Mouse (Mus musculus) limb, embryonic 11.5 days (tissue): ENCODE results near the gene Ntrk2. TPM values are rescaled to one million over a fixed set of nuclear protein-coding genes. Genes with fewer than 3 reads are reported as not detected.
A peak's percentile ranks its signal among the peaks of the same experiment; 100 is the strongest.

Source experiments
- ATAC-seq: fragments of 200-750 bp; cut with Nextera tagmentation; 2 replicates; pipeline ENCODE4 v1.8.0; 2017; ENCODE audit warnings: low read depth; ENCODE audit not compliant: insufficient number of reproducible peaks, low FRiP score, low TSS enrichment
- DNase-seq: peaks from one replicate; pipeline ENCODE4 v3.0.0-alpha.2; 2015; ENCODE audit warnings: low spot score
- H3K27ac ChIP-seq: fragments of 300-500 bp; sonication (generic); replicated peaks from 2 replicates; pipeline ENCODE4 v1.5.1; 2014; ENCODE audit warnings: low read depth, mild to moderate bottlenecking, low read length
- H3K27me3 ChIP-seq: fragments of 300-500 bp; sonication (generic); 2 replicates; pipeline ENCODE4 v1.6.1; 2014; ENCODE audit warnings: mild to moderate bottlenecking, low read length, mixed read lengths; ENCODE audit not compliant: control insufficient read depth, insufficient read depth
- H3K36me3 ChIP-seq: fragments of 300-500 bp; sonication (generic); 2 replicates; pipeline ENCODE4 v1.6.1; 2014; ENCODE audit warnings: mild to moderate bottlenecking, low read length, moderate library complexity, mixed read lengths; ENCODE audit not compliant: control insufficient read depth, insufficient read depth
- H3K4me1 ChIP-seq: fragments of 300-500 bp; sonication (generic); 2 replicates; pipeline ENCODE4 v1.6.1; 2014; ENCODE audit warnings: low read length, mixed read lengths; ENCODE audit not compliant: control insufficient read depth, insufficient read depth
- H3K4me2 ChIP-seq: fragments of 300-500 bp; sonication (generic); 2 replicates; pipeline ENCODE4 v1.6.1; 2014; ENCODE audit warnings: low read depth, mild to moderate bottlenecking, moderate library complexity; ENCODE audit not compliant: severe bottlenecking
- H3K4me3 ChIP-seq: fragments of 300-500 bp; sonication (generic); 2 replicates; pipeline ENCODE4 v1.5.1; 2014; ENCODE audit warnings: low read depth, low read length
- H3K9ac ChIP-seq: fragments of 300-500 bp; sonication (generic); 2 replicates; pipeline ENCODE4 v1.6.1; 2014; ENCODE audit warnings: mild to moderate bottlenecking, low read length
- H3K9me3 ChIP-seq: fragments of 300-500 bp; sonication (generic); 2 replicates; pipeline ENCODE4 v1.6.1; 2016; ENCODE audit warnings: low read length; ENCODE audit not compliant: control insufficient read depth
- WGBS: fragments of 180-500 bp; shearing (Covaris S2); extraction: QIAGEN DNeasy Blood & Tissue Kit; methylation state at CpG from one replicate; pipeline ENCODE4 v1.1.7; 2014; 5-methylcytosine and 5-hydroxymethylcytosine counted together
- polyA plus RNA-seq: library from polyadenylated mRNA; unstranded; fragments of >200 nt; fragmentation: Nextera tagmentation; extraction: Ambion mirVana; gene quantifications from 2 replicates; pipeline ENCODE4 v1.2.1, GENCODE M21; 2014

Gene Ntrk2
- polyA plus RNA-seq, 1 experiment from 2014 or later = 5.6 TPM

DNA sequence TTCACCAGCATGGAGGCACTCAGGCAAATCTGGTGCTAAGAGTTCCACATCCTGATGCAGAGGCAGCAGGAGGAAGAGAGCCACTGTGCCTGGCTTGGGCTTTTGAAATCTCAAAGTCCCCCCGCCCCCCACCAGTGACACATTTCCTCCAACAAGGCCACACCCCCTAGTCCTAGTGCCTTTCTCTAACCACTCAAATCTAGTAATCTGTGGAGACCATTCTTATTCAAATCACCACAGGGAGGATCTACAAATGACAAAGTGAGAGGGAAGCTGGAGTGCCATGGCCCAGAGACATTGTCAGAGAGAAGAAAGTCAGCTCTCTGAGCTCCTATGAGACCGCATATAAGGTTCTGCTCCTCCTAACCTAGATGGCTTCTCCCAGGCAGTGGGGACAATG lies 105.6 kb downstream of the Ntrk2 start:
- Histone ChIP-seq H3K4me1 (0 out of 2 replicates have a peak, but pooled peaks cover 2% of the 10 kb centered on the region), H3K9me3 (no peaks in the 10 kb centered on the region), H3K4me3 (no peak overlapping the region), H3K36me3 (no peaks in the 10 kb centered on the region), H3K9ac (no peak overlapping the region), H3K4me2 (no peak overlapping the region), H3K27me3 (no peaks in the 10 kb centered on the region), H3K27ac (no peak overlapping the region)
- DNase-seq (no peak), ATAC-seq (no peak)
- 91% methylated on average over 2 of the region's 2 CpGs for WGBS

DNA sequence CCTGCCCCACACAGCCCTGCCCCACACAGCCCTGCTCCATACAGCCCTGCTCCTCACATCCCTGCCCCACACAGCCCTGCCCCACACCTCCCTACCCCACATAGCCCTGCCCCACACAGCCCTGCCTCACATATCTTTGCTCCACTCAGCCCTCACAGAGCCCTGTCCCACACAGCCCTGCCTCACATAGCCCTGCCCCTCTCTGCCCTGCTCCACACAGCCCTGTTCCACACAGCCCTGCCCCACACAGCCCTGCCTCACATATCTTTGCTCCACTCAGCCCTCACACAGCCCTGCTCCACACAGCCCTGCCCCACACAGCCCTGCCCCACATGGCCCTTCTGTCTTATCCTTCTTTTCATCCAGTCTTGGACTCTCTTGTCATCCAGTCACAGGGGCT lies 106.2 kb downstream of the Ntrk2 start:
- H3K27me3 ChIP-seq = no peaks in the 10 kb centered on the region
- H3K27ac ChIP-seq = no peak overlapping the region
- H3K9ac ChIP-seq = no peak overlapping the region
- no peak overlapping the region for H3K4me3 ChIP-seq
- no peak for DNase-seq
- H3K4me2 ChIP-seq = no peak overlapping the region
- no peaks in the 10 kb centered on the region for H3K36me3 ChIP-seq
- 0 out of 2 replicates have a peak, but pooled peaks cover 2% of the 10 kb centered on the region for H3K4me1 ChIP-seq
- H3K9me3 ChIP-seq = no peaks in the 10 kb centered on the region
- ATAC-seq = peak; percentile 26; the same call in 1 of the 2 replicates

DNA sequence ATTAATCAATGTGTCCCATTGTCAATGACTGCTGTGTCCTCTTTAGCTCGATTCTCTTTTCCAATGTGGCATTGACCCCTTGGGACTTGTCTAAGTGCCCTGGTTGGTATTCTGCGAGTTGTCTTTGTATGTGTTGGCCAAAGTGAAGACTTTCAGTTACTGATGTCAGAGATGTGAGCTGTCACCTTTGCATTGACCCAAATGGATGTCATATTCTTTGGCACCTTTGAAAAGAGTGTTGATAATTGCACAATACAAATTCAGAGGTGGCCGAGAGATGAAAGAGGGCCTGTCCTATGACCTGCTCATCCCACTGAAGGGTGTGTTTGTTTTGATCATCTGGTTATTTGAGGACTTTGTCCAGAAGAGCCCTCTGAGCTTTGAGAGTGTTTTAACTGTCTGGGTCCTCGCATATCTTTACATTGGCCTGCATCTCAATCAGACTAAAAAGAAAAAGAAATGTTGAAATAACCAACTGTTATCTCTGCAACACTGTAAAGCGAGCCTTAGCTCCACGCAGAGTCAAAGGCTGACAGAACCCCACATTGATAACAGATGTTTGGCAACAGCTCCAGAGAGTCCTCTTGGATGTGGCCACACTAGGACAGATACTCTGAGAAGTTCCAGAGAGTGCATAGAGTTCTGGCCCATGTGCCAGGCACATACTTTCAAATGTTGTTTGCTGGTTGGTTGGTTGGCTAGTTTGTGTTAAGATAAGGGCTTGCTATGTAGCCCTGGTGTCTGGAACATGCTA lies 107.9 kb downstream of the Ntrk2 start:
- no peaks in the 10 kb centered on the region for H3K27me3 ChIP-seq
- H3K36me3 ChIP-seq = no peaks in the 10 kb centered on the region
- no peaks in the 10 kb centered on the region for H3K4me1 ChIP-seq
- no peak overlapping the region for H3K27ac ChIP-seq
- no peak for ATAC-seq
- no peak overlapping the region for H3K9ac ChIP-seq
- no peak overlapping the region for H3K4me2 ChIP-seq
- H3K4me3 ChIP-seq = no peak overlapping the region
- 83% methylated on average over 6 of the region's 6 CpGs for WGBS
- no peaks in the 10 kb centered on the region for H3K9me3 ChIP-seq
- DNase-seq = no peak

DNA sequence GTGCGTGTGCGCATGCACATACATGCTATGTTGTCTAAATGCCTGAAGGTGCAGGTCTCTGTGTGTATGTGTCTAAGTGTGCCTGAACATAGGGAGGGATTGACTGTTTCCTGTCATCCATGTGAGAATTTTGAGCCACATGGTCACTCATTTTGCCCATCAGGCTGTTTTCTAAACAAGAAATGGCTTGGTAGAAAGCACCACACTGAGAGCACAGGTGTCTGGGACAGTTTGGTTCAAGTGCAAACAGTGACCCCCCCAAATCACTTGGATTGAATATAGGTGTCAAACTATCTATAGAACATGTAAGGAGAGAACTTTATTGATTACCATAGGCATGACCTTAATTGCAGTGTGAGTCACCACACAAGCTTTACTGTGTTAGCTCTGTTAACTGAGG lies 110.0 kb downstream of the Ntrk2 start:
- DNase-seq (no peak), ATAC-seq (no peak)
- WGBS = 98% methylated on average over 2 of the region's 2 CpGs
- Histone ChIP-seq H3K4me1 (no peaks in the 10 kb centered on the region), H3K4me3 (no peak overlapping the region), H3K9ac (no peak overlapping the region), H3K4me2 (no peak overlapping the region), H3K36me3 (no peaks in the 10 kb centered on the region), H3K27ac (no peak overlapping the region), H3K27me3 (no peaks in the 10 kb centered on the region), H3K9me3 (no peaks in the 10 kb centered on the region)

DNA sequence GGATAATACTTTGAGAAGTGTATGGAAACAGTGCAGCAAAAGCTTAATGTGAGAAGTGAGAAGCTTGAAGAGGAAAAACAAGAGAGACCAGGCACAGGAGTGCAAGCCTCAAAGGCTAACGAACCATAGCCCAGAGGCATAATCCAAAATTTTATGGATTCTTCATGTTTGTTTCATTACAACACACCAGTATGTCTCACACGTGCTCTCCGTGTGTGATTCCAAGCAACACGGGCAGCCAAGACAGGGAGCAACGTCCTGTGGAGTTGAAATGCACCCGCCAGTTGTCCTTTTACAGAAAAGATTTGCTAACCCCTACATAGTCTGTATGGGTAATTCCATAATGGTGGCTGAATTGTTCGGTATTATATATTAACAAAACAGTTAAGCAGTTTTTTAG lies 113.9 kb downstream of the Ntrk2 start:
- WGBS = 77% methylated on average over 7 of the region's 7 CpGs
- Histone ChIP-seq H3K4me3 (no peak overlapping the region), H3K4me2 (no peak overlapping the region), H3K36me3 (no peaks in the 10 kb centered on the region), H3K27ac (no peak overlapping the region), H3K27me3 (no peaks in the 10 kb centered on the region), H3K9me3 (no peaks in the 10 kb centered on the region), H3K9ac (no peak overlapping the region), H3K4me1 (no peaks in the 10 kb centered on the region)
- ATAC-seq (no peak), DNase-seq (no peak)

DNA sequence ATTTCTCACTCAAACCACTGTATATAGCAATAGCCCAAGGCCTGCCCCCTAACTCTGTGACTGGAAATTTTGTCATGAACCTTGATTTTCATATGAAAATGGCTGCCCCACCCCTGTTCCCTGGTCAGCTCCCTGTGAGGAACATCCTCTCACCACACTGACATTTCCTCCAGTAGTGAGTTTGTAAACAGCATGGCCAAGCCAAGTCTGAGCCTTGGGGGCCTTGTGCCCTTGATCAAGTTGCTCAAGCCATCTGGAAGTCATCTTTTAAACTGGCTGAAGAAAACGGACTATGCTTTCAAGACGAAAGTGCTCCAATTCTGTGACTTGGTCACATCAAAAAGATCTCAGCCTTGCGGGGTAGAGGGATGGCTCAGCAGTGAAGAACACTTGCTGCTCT lies 114.9 kb downstream of the Ntrk2 start:
- Histone ChIP-seq H3K27me3 (no peaks in the 10 kb centered on the region), H3K4me2 (no peak overlapping the region), H3K9ac (no peak overlapping the region), H3K36me3 (no peaks in the 10 kb centered on the region), H3K9me3 (no peaks in the 10 kb centered on the region), H3K4me3 (no peak overlapping the region), H3K27ac (no peak overlapping the region), H3K4me1 (no peaks in the 10 kb centered on the region)
- DNase-seq = no peak
- WGBS = 57% methylated on average over 3 of the region's 3 CpGs
- no peak for ATAC-seq

DNA sequence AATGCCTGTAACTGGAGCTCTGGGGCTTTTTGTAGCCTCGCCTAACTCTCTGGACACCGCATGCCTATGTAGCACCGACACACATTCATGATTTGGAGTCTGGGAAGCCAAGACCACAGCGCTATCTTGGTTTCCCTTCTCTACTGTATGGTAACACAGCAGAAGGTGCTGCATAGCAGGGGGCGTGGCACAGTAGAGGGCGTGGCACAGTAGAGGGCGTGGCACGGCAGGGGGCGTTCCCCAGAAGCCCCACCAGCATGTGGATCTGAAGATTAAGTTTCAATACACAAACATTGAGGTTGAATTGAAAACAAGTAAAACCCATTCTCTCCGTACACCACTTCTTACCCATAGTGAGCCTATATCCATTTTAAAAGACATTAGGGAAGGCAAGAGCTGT lies 115.3 kb downstream of the Ntrk2 start:
- no peaks in the 10 kb centered on the region for H3K9me3 ChIP-seq
- no peaks in the 10 kb centered on the region for H3K4me1 ChIP-seq
- no peak overlapping the region for H3K9ac ChIP-seq
- ATAC-seq (no peak), DNase-seq (no peak)
- WGBS = 89% methylated on average over 10 of the region's 10 CpGs
- H3K27me3 ChIP-seq = no peaks in the 10 kb centered on the region
- H3K4me2 ChIP-seq = no peak overlapping the region
- H3K27ac ChIP-seq = no peak overlapping the region
- H3K36me3 ChIP-seq = no peaks in the 10 kb centered on the region
- H3K4me3 ChIP-seq = no peak overlapping the region

DNA sequence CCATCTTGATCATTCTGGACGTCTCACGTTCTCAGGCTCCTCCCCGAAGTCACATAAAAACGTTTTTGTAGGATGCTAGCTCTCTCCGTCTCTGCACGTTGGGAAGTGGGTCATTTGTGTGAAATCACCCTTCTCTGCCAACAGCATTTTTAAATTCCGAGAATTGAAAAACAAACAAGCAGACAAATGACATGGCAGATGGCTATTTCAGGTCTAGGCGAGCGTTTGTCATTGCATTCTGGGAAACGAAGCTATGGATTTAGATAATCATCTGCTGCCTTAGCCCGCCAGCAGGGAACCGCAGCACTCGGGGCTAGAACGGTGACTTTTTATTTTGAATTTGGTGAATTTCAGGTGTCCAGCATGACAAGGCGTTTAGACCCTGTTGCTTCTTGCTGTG lies 115.8 kb downstream of the Ntrk2 start:
- Histone ChIP-seq H3K9me3 (no peaks in the 10 kb centered on the region), H3K4me2 (no peak overlapping the region), H3K9ac (no peak overlapping the region), H3K27ac (no peak overlapping the region), H3K4me3 (no peak overlapping the region), H3K27me3 (no peaks in the 10 kb centered on the region), H3K4me1 (no peaks in the 10 kb centered on the region), H3K36me3 (no peaks in the 10 kb centered on the region)
- ATAC-seq (no peak), DNase-seq (no peak)
- WGBS = 89% methylated on average over 15 of the region's 15 CpGs

DNA sequence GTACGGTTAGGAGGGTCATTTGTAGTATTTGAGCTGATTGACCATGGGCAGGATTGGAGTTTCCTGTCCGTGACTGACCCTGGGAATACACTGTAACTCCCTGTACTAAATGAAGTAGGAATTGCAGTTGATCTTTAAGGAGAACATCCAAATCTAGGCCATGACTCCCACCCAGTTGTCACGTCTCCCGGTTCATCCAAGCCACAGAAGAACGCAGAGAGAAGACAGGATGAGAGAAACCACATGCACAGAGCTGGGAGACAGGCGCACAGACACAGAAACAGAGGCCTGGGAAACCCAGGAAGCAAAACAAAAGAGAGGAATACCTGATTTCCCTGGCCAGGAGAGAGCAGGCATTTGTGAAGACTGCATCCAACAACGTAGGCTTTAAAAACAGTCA lies 117.1 kb downstream of the Ntrk2 start:
- Histone ChIP-seq H3K4me3 (no peak overlapping the region), H3K27ac (no peak overlapping the region), H3K4me1 (no peaks in the 10 kb centered on the region), H3K9ac (no peak overlapping the region), H3K9me3 (no peaks in the 10 kb centered on the region), H3K4me2 (no peak overlapping the region), H3K27me3 (no peaks in the 10 kb centered on the region), H3K36me3 (no peaks in the 10 kb centered on the region)
- WGBS = 86% methylated on average over 7 of the region's 7 CpGs
- no peak for ATAC-seq
- no peak for DNase-seq
